Mouse (Mus musculus) frontal cortex, adult (tissue): ENCODE results near the gene Oosp1.

Source experiments
- ATAC-seq: cut with Nextera tagmentation; 2 replicates; pipeline ENCODE4 v1.9.2; 2017; ENCODE audit warnings: mild to moderate bottlenecking, moderate library complexity, mixed read lengths; ENCODE audit not compliant: low TSS enrichment

Gene Oosp1

DNA sequence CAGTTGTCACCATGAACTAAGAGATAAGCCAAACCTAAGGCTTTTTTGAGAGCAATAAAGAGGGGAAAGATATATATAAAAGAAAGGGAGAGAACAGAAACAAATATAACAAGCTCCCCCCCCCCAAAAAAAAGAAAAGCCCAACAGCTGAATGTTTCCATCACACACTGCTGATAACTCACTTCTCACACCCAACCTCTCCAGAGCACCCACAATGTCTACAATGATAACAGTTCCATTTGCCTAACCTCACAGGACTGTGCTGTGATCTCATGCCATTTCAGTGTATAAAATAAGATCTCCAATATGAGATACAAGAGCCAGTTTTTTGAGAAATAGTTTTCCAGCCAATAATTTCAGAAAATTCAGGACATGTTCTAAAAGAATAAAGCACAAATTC lies 73.0 kb downstream of the Oosp1 start:
- no peak for ATAC-seq
